Mouse (Mus musculus) regulatory T cell (primary cell): ENCODE results near the gene Gm11758.
"Not testable (repeated sequence)": the region's sequence is repeated elsewhere in the genome, so short reads cannot be mapped to it uniquely, and the experiment has no call there.

Experiments used
- in situ Hi-C: fragments of 300-600 bp; cut with MboI, MseI; formaldehyde crosslinking; loops from one replicate; pipeline ENCODE4 v1.15.1; 2025; ENCODE audit warnings: high pct_unique_total_duplicates

The Gm11758 gene

DNA sequence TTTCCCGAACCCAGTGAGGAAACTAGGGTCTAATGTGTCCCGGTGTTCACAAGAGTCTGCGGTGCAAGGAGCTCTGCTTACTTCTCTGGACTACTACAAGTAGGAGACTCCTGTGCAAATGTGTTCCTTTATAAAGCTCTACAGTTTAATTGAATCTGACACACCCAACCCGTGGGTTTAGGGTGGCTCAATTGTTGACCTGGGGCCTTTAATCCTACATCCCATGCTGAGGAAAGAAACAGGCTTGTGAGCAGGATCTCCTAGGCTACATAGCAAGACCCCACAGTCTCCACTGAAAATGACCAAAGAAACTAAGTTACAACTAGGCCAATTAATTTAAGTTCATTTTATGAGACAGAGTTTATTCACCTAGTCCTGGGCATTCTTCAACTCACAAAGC, at the start of gene Gm11758:
Gene Gm11758 (minus strand): TSS at position 101 of the 400 bp plus-strand sequence.
- in situ Hi-C loops = not testable (repeated sequence)

DNA sequence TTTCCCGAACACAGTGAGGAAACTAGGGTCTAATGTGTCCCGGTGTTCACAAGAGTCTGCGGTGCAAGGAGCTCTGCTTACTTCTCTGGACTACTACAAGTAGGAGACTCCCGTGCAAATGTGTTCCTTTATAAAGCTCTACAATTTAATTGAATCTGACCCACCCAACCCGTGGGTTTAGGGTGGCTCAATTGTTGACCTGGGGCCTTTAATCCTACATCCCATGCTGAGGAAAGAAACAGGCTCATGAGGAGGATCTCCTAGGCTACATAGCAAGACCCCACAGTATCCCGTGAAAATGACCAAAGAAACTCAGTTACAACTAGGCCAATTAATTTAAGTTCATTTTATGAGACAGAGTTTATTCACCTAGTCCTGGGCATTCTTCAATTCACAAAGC, 44.6 kb upstream of the Gm11758 start, which contains the start of gene Gm11756:
Gene Gm11756 (minus strand): TSS at position 101 of the 400 bp plus-strand sequence.
- in situ Hi-C loops = not testable (repeated sequence)

GRCm38 (mm10) chr4:73905853-73906252, 29.8 kb upstream of the Gm11758 start, which contains the start of gene Gm13871:
Gm13871 (minus strand) TSS chr4:73905953.
- in situ Hi-C loops = not testable (repeated sequence)

DNA sequence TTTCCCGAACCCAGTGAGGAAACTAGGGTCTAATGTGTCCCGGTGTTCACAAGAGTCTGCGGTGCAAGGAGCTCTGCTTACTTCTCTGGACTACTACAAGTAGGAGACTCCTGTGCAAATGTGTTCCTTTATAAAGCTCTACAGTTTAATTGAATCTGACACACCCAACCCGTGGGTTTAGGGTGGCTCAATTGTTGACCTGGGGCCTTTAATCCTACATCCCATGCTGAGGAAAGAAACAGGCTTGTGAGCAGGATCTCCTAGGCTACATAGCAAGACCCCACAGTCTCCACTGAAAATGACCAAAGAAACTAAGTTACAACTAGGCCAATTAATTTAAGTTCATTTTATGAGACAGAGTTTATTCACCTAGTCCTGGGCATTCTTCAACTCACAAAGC, 14.9 kb upstream of the Gm11758 start, which contains the start of gene Gm11757:
Gene Gm11757 (minus strand): TSS at position 101 of the 400 bp plus-strand sequence.
- in situ Hi-C loops = not testable (repeated sequence)

- in situ Hi-C loops = no loop called here
Observed at GRCm38 (mm10) chr4:73826587-73826986, 49.5 kb downstream of the Gm11758 start.
